Mouse (Mus musculus): ENCODE results near the gene Zbtb5. TPM values are rescaled to one million over a fixed set of nuclear protein-coding genes. Genes with fewer than 3 reads are reported as not detected.

The Zbtb5 gene
- polyA plus RNA-seq, 1 experiment from 2014 or later = 42.7 TPM

GRCm38 (mm10) chr4:44979794-44980338, 32.3 kb downstream of the Zbtb5 start:
- DNase-seq (ENCODE audit: low spot score) = no peak

GRCm38 (mm10) chr4:44978175-44978574, 34.0 kb downstream of the Zbtb5 start:
- Histone ChIP-seq H3K9me3 (ENCODE audit: control insufficient read depth, low read length) (no peaks in the 10 kb centered on the region), H3K27ac (ENCODE audit: low read depth, low read length) (no peak overlapping the region), H3K4me1 (replicated peaks; ENCODE audit: control insufficient read depth, insufficient read depth, low read length) (peaks cover 2% of the 10 kb centered on the region; the same call in 1 of the 2 replicates), H3K27me3 (ENCODE audit: control insufficient read depth, insufficient read depth, low read length) (no peaks in the 10 kb centered on the region), H3K4me3 (ENCODE audit: low read depth, low read length) (no peak overlapping the region), H3K36me3 (ENCODE audit: control insufficient read depth, insufficient read depth, low read length) (no peaks in the 10 kb centered on the region), H3K9ac (ENCODE audit: low read depth, low read length) (no peak overlapping the region), H3K4me2 (replicated peaks; ENCODE audit: low read depth, low read length) (no peak overlapping the region)
- ATAC-seq (ENCODE audit: low FRiP score) (no peak), DNase-seq (ENCODE audit: low spot score) (no peak)
- 76% methylated on average over 5 of the region's 5 CpGs for WGBS

More at GRCm38 (mm10) chr4:44979794-44980338, 32.3 kb downstream of the Zbtb5 start:
- H3K9me3 ChIP-seq (ENCODE audit: control insufficient read depth, low read length) = no peaks in the 10 kb centered on the region
- ATAC-seq (ENCODE audit: low FRiP score) = no peak
- H3K27me3 ChIP-seq (ENCODE audit: control insufficient read depth, insufficient read depth, low read length) = no peaks in the 10 kb centered on the region
- WGBS = 80% methylated on average over 7 of the region's 7 CpGs
- peaks cover 2% of the 10 kb centered on the region; the same call in 1 of the 2 replicates for H3K4me1 ChIP-seq (replicated peaks; ENCODE audit: control insufficient read depth, insufficient read depth, low read length)
- H3K36me3 ChIP-seq (ENCODE audit: control insufficient read depth, insufficient read depth, low read length) = no peaks in the 10 kb centered on the region
- H3K4me3 ChIP-seq (ENCODE audit: low read depth, low read length) = no peak overlapping the region
- H3K27ac ChIP-seq (ENCODE audit: low read depth, low read length) = no peak overlapping the region
- no peak overlapping the region for H3K4me2 ChIP-seq (replicated peaks; ENCODE audit: low read depth, low read length)
- H3K9ac ChIP-seq (ENCODE audit: low read depth, low read length) = no peak overlapping the region

DNA sequence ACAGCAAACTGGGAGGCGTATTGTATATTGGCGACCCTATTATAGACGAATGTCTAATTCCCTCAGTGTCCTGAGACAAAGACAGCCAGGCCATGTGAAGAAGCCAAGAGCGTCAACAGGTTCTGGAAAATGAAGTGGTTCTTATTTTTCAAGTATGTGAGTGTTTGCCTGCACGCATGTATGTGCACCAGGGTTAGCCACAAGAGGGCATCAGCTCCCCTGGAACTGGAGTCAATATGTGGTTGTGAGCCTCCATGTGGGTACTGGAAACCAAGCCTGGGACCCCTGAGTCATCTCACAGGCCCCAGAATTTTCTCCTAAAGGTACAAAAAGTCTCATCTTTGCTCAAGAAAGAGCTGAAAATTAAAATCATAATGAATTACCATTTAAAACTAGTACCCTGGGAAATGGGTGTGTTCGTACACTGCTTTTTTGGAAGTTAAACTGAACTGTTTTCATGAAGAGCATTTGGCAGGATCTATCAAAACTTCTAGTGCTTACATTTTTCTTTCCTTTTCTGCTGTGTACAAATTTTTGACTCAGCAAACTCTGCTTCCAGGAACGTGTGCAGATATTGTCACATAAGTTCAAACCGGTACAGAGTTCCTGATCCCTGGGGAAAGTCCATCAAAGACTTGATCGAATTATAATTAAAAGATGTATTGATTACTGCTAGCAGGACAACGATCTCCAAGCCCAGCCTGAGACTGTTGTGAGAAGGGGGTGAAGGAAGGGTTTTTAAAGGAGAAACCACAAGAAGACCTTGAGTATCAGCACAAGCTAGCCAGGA, 35.1 kb downstream of the Zbtb5 start:
- H3K9ac ChIP-seq (ENCODE audit: low read depth, low read length) = no peak overlapping the region
- peaks cover 2% of the 10 kb centered on the region; the same call in 1 of the 2 replicates for H3K4me1 ChIP-seq (replicated peaks; ENCODE audit: control insufficient read depth, insufficient read depth, low read length)
- H3K4me3 ChIP-seq (ENCODE audit: low read depth, low read length) = no peak overlapping the region
- ATAC-seq (ENCODE audit: low FRiP score) = no peak
- 90% methylated on average over 10 of the region's 10 CpGs for WGBS
- H3K27me3 ChIP-seq (ENCODE audit: control insufficient read depth, insufficient read depth, low read length) = no peaks in the 10 kb centered on the region
- DNase-seq (ENCODE audit: low spot score) = no peak
- no peak overlapping the region for H3K4me2 ChIP-seq (replicated peaks; ENCODE audit: low read depth, low read length)
- H3K36me3 ChIP-seq (ENCODE audit: control insufficient read depth, insufficient read depth, low read length) = no peaks in the 10 kb centered on the region
- no peaks in the 10 kb centered on the region for H3K9me3 ChIP-seq (ENCODE audit: control insufficient read depth, low read length)
- H3K27ac ChIP-seq (ENCODE audit: low read depth, low read length) = no peak overlapping the region

- H3K4me3 ChIP-seq (ENCODE audit: low read depth, low read length) = no peak overlapping the region
- H3K4me2 ChIP-seq (replicated peaks; ENCODE audit: low read depth, low read length) = no peak overlapping the region
- no peak for ATAC-seq (ENCODE audit: low FRiP score)
- no peak overlapping the region for H3K9ac ChIP-seq (ENCODE audit: low read depth, low read length)
- no peaks in the 10 kb centered on the region for H3K9me3 ChIP-seq (ENCODE audit: control insufficient read depth, low read length)
- no peak for DNase-seq (ENCODE audit: low spot score)
- 79% methylated on average over 6 of the region's 6 CpGs for WGBS
- no peaks in the 10 kb centered on the region for H3K4me1 ChIP-seq (replicated peaks; ENCODE audit: control insufficient read depth, insufficient read depth, low read length)
- H3K27me3 ChIP-seq (ENCODE audit: control insufficient read depth, insufficient read depth, low read length) = no peaks in the 10 kb centered on the region
- H3K27ac ChIP-seq (ENCODE audit: low read depth, low read length) = no peak overlapping the region
- H3K36me3 ChIP-seq (ENCODE audit: control insufficient read depth, insufficient read depth, low read length) = no peaks in the 10 kb centered on the region
Observed at GRCm38 (mm10) chr4:44976026-44976615, 36.1 kb downstream of the Zbtb5 start.

GRCm38 (mm10) chr4:44974331-44974730, 37.9 kb downstream of the Zbtb5 start:
- H3K27me3 ChIP-seq (ENCODE audit: control insufficient read depth, insufficient read depth, low read length) = no peaks in the 10 kb centered on the region
- no peak overlapping the region for H3K4me2 ChIP-seq (replicated peaks; ENCODE audit: low read depth, low read length)
- WGBS = 77% methylated on average over 8 of the region's 8 CpGs
- H3K4me1 ChIP-seq (replicated peaks; ENCODE audit: control insufficient read depth, insufficient read depth, low read length) = no peaks in the 10 kb centered on the region
- DNase-seq (ENCODE audit: low spot score) = no peak
- no peaks in the 10 kb centered on the region for H3K36me3 ChIP-seq (ENCODE audit: control insufficient read depth, insufficient read depth, low read length)
- H3K9ac ChIP-seq (ENCODE audit: low read depth, low read length) = no peak overlapping the region
- H3K4me3 ChIP-seq (ENCODE audit: low read depth, low read length) = no peak overlapping the region
- no peak for ATAC-seq (ENCODE audit: low FRiP score)
- H3K27ac ChIP-seq (ENCODE audit: low read depth, low read length) = no peak overlapping the region
- no peaks in the 10 kb centered on the region for H3K9me3 ChIP-seq (ENCODE audit: control insufficient read depth, low read length)

- H3K4me3 ChIP-seq (ENCODE audit: low read depth, low read length) = no peak overlapping the region
Observed at GRCm38 (mm10) chr4:44973871-44974270, 38.3 kb downstream of the Zbtb5 start.

DNA sequence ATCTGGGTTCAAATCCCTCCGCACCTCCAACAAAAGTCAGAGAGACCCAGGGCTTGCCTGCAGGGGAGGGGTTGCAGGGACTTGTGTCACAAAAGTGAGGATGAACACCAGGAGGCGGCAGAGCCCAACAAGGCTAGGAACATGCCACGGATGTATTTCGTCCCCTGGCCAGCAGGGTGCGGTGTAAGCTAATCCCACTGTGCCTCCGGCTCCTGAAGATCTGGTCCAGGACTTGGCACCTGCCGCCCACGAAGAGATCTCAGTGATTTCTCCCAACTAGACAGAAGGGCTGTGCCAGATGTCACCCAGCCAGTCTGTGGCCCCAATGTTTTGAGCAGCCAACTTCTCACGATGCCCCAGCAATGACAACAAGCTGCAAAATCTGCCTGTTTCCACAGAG, 38.8 kb downstream of the Zbtb5 start:
- no peaks in the 10 kb centered on the region for H3K9me3 ChIP-seq (ENCODE audit: control insufficient read depth, low read length)
- H3K27me3 ChIP-seq (ENCODE audit: control insufficient read depth, insufficient read depth, low read length) = no peaks in the 10 kb centered on the region
- H3K4me1 ChIP-seq (replicated peaks; ENCODE audit: control insufficient read depth, insufficient read depth, low read length) = no peaks in the 10 kb centered on the region
- H3K4me2 ChIP-seq (replicated peaks; ENCODE audit: low read depth, low read length) = no peak overlapping the region
- no peaks in the 10 kb centered on the region for H3K36me3 ChIP-seq (ENCODE audit: control insufficient read depth, insufficient read depth, low read length)
- DNase-seq (ENCODE audit: low spot score) = peak; percentile 90
- WGBS = 13% methylated on average over 9 of the region's 9 CpGs
- H3K27ac ChIP-seq (ENCODE audit: low read depth, low read length) = no peak overlapping the region
- H3K4me3 ChIP-seq (ENCODE audit: low read depth, low read length) = no peak overlapping the region
- H3K9ac ChIP-seq (ENCODE audit: low read depth, low read length) = no peak overlapping the region
- peak; percentile 38; the same call in 1 of the 2 replicates for ATAC-seq (ENCODE audit: low FRiP score)

More at GRCm38 (mm10) chr4:44973871-44974270, 38.3 kb downstream of the Zbtb5 start:
- DNase-seq (ENCODE audit: low spot score) (no peak), ATAC-seq (ENCODE audit: low FRiP score) (peak; percentile 59)
- 59% methylated on average over 14 of the region's 14 CpGs for WGBS
- H3K27ac ChIP-seq (ENCODE audit: low read depth, low read length) = no peak overlapping the region
- H3K27me3 ChIP-seq (ENCODE audit: control insufficient read depth, insufficient read depth, low read length) = no peaks in the 10 kb centered on the region
- no peak overlapping the region for H3K9ac ChIP-seq (ENCODE audit: low read depth, low read length)
- no peak overlapping the region for H3K4me2 ChIP-seq (replicated peaks; ENCODE audit: low read depth, low read length)
- H3K4me1 ChIP-seq (replicated peaks; ENCODE audit: control insufficient read depth, insufficient read depth, low read length) = no peaks in the 10 kb centered on the region
- H3K36me3 ChIP-seq (ENCODE audit: control insufficient read depth, insufficient read depth, low read length) = no peaks in the 10 kb centered on the region
- H3K9me3 ChIP-seq (ENCODE audit: control insufficient read depth, low read length) = no peaks in the 10 kb centered on the region

- H3K27ac ChIP-seq (ENCODE audit: low read depth, low read length) = no peak overlapping the region
- ATAC-seq (ENCODE audit: low FRiP score) (no peak), DNase-seq (ENCODE audit: low spot score) (peak; percentile 81)
- H3K4me2 ChIP-seq (replicated peaks; ENCODE audit: low read depth, low read length) = no peak overlapping the region
- no peak overlapping the region for H3K9ac ChIP-seq (ENCODE audit: low read depth, low read length)
- 27% methylated on average over 10 of the region's 10 CpGs for WGBS
- no peaks in the 10 kb centered on the region for H3K36me3 ChIP-seq (ENCODE audit: control insufficient read depth, insufficient read depth, low read length)
- no peaks in the 10 kb centered on the region for H3K27me3 ChIP-seq (ENCODE audit: control insufficient read depth, insufficient read depth, low read length)
- no peaks in the 10 kb centered on the region for H3K9me3 ChIP-seq (ENCODE audit: control insufficient read depth, low read length)
- no peak overlapping the region for H3K4me3 ChIP-seq (ENCODE audit: low read depth, low read length)
- H3K4me1 ChIP-seq (replicated peaks; ENCODE audit: control insufficient read depth, insufficient read depth, low read length) = no peaks in the 10 kb centered on the region
Observed at GRCm38 (mm10) chr4:44970612-44971110, 41.6 kb downstream of the Zbtb5 start.
